Mouse (Mus musculus) liver, postnatal 0 days (tissue): ENCODE data around the gene Endog.

Experiments used
- CTCF ChIP-seq: sonication (generic); IDR thresholded peaks from 2 replicates; pipeline ENCODE4 v1.5.1; 2016; ENCODE audit warnings: antibody characterized with exemption, low read depth
- EP300 ChIP-seq: IDR thresholded peaks from 2 replicates; pipeline ENCODE4 v1.6.1; 2016; ENCODE audit warnings: antibody characterized with exemption, low read depth, mild to moderate bottlenecking

GRCm38 (mm10) chr2:30161809-30162208, 9.5 kb upstream of the Endog start:
- TF ChIP-seq CTCF (peak; percentile 85), EP300 (no peak)
